Mouse (Mus musculus) T-cell, adult 66 days (primary cell): ENCODE data around the gene Crebzf. TPM values are rescaled to one million over a fixed set of nuclear protein-coding genes. Genes with fewer than 3 reads are reported as not detected.

Experiments used
- total RNA-seq, 2 experiments: library from RNA; stranded (reverse); gene quantifications; 3 replicates in 1 of 2; 4 replicates in 1 of 2; pipeline ENCODE4 v1.2.4; 2023

The Crebzf gene
- total RNA-seq: 100 to 1,000 TPM; 162 to 182 TPM

DNA sequence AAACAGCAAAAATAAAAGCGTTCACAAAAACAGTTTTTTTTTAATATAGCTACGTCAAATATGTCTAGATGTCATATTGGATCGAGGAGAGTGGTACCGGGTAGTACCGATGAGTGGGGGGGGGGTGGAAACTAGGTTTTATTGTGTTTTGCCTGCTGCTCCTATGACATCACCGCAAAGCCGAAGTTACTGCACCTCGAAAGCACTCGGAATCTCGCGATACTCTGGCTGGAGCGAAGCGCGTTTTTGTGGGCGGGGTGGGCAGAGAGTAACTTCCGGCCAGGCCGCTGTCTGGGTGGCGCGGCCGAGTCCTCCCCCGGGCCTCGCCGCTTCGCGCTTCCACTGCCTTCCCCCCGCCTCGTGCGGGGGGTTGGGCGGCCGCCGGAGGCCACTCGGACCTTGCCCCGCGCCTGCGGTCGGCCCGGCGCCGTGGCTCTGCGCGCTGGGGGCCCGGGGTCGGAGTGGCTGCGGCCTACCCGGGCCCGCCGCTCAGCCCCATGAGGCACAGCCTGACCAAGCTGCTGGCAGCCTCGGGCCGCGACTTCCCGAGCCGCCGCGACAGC is at the start of gene Crebzf:
Gene Crebzf, plus strand, starts transcription at position 212 of the 563 bp plus-strand sequence.

DNA sequence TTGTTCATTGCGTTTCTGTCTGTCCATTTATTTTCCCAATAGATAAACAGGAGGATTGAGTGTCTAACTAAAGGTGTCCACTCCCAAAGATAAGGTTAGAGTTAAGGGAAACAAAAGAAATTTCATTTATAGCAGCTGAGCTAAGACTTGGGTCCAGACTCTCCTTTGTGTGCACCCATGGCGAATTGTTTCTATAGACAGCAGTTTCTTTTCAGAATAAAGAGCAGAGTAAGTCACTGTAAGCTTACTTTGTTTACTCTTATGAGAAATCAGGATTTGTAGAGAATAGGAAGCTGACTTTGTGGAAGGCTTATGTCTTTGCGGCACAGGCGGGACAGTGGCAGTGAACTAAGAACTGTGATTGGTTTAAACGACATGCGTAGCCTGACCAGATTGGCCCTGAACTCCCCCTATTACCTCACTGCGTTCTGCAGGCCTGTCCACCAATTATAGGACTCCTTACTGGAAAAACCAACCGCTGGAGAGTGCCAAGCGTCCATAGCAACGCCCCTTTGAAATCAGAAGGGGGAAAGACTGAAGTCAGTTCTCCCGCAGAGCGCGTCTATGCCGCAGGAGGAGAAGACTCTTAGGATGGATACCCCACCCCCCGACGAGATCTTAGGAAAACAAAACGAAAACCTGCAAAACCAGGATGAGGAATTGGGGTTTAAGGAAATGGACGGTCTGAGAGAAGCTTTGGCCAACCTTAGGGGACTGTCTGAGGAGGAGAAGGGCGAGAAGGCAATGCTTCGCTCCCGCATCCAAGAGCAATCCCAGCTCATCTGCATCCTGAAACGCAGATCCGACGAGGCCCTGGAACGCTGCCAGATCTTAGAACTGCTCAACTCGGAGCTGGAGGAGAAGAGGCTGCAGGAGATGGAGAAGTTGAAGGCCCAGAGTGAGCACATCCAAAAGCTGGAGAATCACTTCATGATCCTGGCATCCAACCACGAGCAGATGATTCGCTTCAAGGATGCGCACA is 16.2 kb upstream of the Crebzf start, which contains the start of gene Ccdc89:
Gene Ccdc89, plus strand, starts transcription at position 558 of the 982 bp plus-strand sequence.

DNA sequence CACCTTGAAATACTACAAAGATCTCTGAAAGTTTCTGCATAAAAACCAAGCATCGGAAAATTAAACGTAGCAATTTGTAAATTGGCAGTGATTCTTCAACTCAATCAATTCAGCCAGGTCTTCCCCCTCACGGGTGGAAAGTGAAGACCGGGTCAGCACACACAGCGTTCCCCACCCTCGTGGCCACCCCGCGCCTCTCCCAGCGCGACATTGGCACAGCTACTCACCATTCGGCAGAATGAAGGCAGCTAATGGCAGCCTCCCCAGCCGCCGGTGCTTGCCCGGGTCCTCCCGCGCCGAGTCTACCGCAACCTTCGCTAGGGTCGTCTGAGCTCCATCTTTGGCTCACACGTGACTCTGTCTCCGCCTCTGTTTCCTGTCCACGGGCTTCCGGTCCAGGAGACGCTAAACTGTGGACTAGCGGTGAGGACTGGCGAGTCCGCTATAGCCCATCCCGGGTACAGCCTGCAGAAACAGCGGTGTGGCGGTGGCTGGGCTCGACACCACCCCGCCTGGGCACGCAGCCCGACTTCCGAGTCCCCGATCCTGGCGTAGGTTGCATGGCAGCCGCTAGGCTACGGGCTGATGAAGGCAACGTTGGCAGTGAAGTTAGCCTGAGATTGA is 14.4 kb downstream of the Crebzf start, which contains the start of gene Tmem126a:
Gene Tmem126a, minus strand, starts transcription at position 385 of the 624 bp plus-strand sequence.

DNA sequence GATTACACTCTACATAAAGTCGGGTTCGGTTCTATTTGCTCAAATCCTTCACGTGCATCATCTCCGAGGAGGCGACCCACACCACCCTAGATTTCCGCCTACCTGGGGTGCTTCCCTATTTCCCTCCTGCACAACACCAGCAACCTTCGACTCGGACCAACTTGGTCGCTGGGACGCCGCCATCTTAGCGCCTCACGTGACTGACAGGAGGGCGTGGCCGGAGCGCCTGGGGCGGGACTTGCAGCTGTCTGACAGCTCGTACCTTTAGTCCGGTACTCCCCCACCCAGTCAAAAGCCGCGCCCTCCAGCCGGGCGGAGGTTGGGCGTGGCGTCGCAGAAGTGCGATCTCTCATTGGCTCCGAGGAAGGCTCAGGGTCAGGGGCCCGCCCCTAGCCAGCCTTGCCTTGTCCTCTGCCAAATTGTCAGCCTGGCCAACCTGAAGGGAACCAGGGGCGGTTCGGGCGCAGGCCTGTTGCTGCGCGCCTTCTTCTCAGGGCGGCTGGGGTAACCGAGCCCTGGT is 33.3 kb downstream of the Crebzf start, which contains the start of gene Tmem126b:
Gene Tmem126b, minus strand, starts transcription at position 209 of the 520 bp plus-strand sequence.

DNA sequence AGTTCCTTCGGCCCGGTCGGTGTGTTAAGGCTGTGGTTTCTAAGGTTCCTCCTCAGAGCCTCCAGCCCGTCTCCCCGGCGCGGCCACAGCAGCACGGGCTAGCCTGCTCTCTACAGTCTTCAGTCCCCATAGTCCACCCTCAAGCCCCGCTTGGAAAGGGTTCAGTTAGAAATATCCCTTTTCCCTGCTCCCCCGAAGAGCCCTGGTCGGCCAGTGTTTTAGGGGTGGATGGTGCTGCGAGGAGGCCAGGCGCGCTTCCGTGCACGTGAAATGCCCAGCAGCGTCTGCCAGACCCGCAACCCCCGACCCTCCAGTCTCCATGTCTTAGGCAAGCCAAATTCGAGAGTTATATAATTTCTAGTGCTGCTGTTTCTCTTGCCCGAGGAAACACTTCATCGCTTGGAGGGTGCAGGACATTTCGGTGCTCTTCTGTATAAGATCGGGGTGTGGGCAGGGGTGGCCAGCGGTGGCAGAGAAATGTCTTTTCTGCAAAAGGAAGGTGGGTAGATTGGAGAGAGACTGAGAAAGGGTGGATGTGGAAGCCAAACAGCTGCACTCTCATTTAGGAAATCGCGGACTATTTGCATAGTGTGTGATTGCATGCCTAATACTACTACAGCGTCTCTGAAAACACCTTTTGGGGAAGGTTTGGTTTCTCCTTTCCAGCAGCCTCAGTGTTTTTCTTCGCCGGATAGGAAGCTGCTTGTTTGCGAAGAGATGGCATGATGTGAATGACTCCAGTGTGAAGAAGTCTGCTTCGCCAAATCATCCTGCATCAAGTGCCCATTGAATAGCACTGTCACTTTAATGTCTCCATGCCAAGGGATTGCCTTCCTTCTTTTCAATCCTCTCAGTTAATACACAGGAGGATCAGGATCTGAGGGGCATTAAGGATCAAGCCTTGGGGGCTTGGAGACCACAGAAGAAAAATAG is 34.0 kb downstream of the Crebzf start, which contains the start of gene Dlg2:
Gene Dlg2, plus strand, starts transcription at position 360 of the 933 bp plus-strand sequence.

Other genes with a start within 250 kb of the Crebzf start
- gene Ccdc83, start 177.0 kb upstream of the Crebzf start, total RNA-seq: not detected
- 10 to 100 TPM; 43.4 to 51.3 TPM for gene Sytl2, start 140.5 kb upstream of the Crebzf start, total RNA-seq
- gene Ccdc89, start 16.2 kb upstream of the Crebzf start, total RNA-seq: under 1 TPM in 1 of 2 experiments, not detected in 1; 0.26 TPM
- 10 to 100 TPM; 25.8 to 30.3 TPM for gene Tmem126a, start 14.5 kb downstream of the Crebzf start, total RNA-seq
- gene Tmem126b, start 33.3 kb downstream of the Crebzf start, total RNA-seq: 1 to 10 TPM; 5.1 to 6.0 TPM
- gene Dlg2, start 33.9 kb downstream of the Crebzf start, total RNA-seq: under 1 TPM; 0.64 to 0.65 TPM